Mouse (Mus musculus): Measurements from ENCODE around the gene Rnf5. TPM values are rescaled to one million over a fixed set of nuclear protein-coding genes. Genes with fewer than 3 reads are reported as not detected.

Gene Rnf5
- polyA plus RNA-seq, 1 experiment from 2014 or later: 157 TPM

GRCm38 (mm10) chr17:34563354-34563753 lies 40.1 kb downstream of the Rnf5 start:
- Histone ChIP-seq H3K36me3 (no peaks in the 10 kb centered on the region), H3K27me3 (ENCODE audit: insufficient read depth, poor library complexity, severe bottlenecking) (peaks cover 35% of the 10 kb centered on the region), H3K4me3 (no peak overlapping the region), H3K4me1 (peaks cover 24% of the 10 kb centered on the region), H3K9me3 (no peaks in the 10 kb centered on the region), H3K27ac (no peak overlapping the region)
- 65% methylated on average over 11 of the region's 11 CpGs for WGBS
- no peak for DNase-seq (ENCODE audit: low spot score)

- Histone ChIP-seq H3K36me3 (no peaks in the 10 kb centered on the region), H3K27ac (no peak overlapping the region; the same call in 1 of the 2 replicates), H3K4me3 (no peak overlapping the region), H3K27me3 (ENCODE audit: insufficient read depth, poor library complexity, severe bottlenecking) (peaks cover 35% of the 10 kb centered on the region), H3K9me3 (no peaks in the 10 kb centered on the region), H3K4me1 (peaks cover 24% of the 10 kb centered on the region)
- 69% methylated on average over 3 of the region's 3 CpGs for WGBS
- DNase-seq (ENCODE audit: low spot score): no peak
These were observed 40.9 kb downstream of the Rnf5 start for GRCm38 (mm10) chr17:34562595-34562994.

- H3K4me3 ChIP-seq: 0 out of 2 replicates have a peak overlapping the region, but pooled peaks have one; percentile 3
- H3K36me3 ChIP-seq: no peaks in the 10 kb centered on the region
- H3K4me1 ChIP-seq: peaks cover 24% of the 10 kb centered on the region
- DNase-seq (ENCODE audit: low spot score): no peak
- no peaks in the 10 kb centered on the region for H3K9me3 ChIP-seq
- WGBS: 37% methylated on average over 8 of the region's 8 CpGs
- H3K27me3 ChIP-seq (ENCODE audit: insufficient read depth, poor library complexity, severe bottlenecking): peaks cover 25% of the 10 kb centered on the region
- H3K27ac ChIP-seq: peak overlapping the region; percentile 47; the same call in 1 of the 2 replicates
These were observed 42.3 kb downstream of the Rnf5 start for GRCm38 (mm10) chr17:34561200-34561599.

- H3K27me3 ChIP-seq (ENCODE audit: insufficient read depth, poor library complexity, severe bottlenecking): peaks cover 18% of the 10 kb centered on the region
- H3K4me1 ChIP-seq: peaks cover 21% of the 10 kb centered on the region
- no peak overlapping the region for H3K4me3 ChIP-seq
- H3K36me3 ChIP-seq: no peaks in the 10 kb centered on the region
- no peak for DNase-seq (ENCODE audit: low spot score)
- 83% methylated on average over 6 of the region's 6 CpGs for WGBS
- no peaks in the 10 kb centered on the region for H3K9me3 ChIP-seq
- H3K27ac ChIP-seq: no peak overlapping the region
These were observed 43.1 kb downstream of the Rnf5 start for GRCm38 (mm10) chr17:34560438-34560837.

GRCm38 (mm10) chr17:34559895-34560294 lies 43.6 kb downstream of the Rnf5 start:
- 19% methylated on average over 15 of the region's 15 CpGs for WGBS
- H3K9me3 ChIP-seq: no peaks in the 10 kb centered on the region
- DNase-seq (ENCODE audit: low spot score): no peak
- peaks cover 16% of the 10 kb centered on the region for H3K4me1 ChIP-seq
- no peak overlapping the region for H3K27ac ChIP-seq
- H3K27me3 ChIP-seq (ENCODE audit: insufficient read depth, poor library complexity, severe bottlenecking): peaks cover 13% of the 10 kb centered on the region; the same call in 1 of the 2 replicates
- H3K4me3 ChIP-seq: no peak overlapping the region
- H3K36me3 ChIP-seq: no peaks in the 10 kb centered on the region

- Histone ChIP-seq H3K27me3 (ENCODE audit: insufficient read depth, poor library complexity, severe bottlenecking) (peaks cover 16% of the 10 kb centered on the region; the same call in 1 of the 2 replicates), H3K4me1 (peaks cover 8% of the 10 kb centered on the region), H3K9me3 (no peaks in the 10 kb centered on the region), H3K27ac (no peak overlapping the region), H3K36me3 (no peaks in the 10 kb centered on the region), H3K4me3 (no peak overlapping the region)
- no peak for DNase-seq (ENCODE audit: low spot score)
- WGBS: 75% methylated on average over 7 of the region's 7 CpGs
These were observed 44.4 kb downstream of the Rnf5 start for GRCm38 (mm10) chr17:34559116-34559515.

- peaks cover 5% of the 10 kb centered on the region; the same call in 1 of the 2 replicates for H3K4me1 ChIP-seq
- no peaks in the 10 kb centered on the region for H3K9me3 ChIP-seq
- H3K4me3 ChIP-seq: no peak overlapping the region
- 75% methylated on average over 11 of the region's 11 CpGs for WGBS
- peaks cover 16% of the 10 kb centered on the region; the same call in 1 of the 2 replicates for H3K27me3 ChIP-seq (ENCODE audit: insufficient read depth, poor library complexity, severe bottlenecking)
- H3K36me3 ChIP-seq: no peaks in the 10 kb centered on the region
- DNase-seq (ENCODE audit: low spot score): no peak
- H3K27ac ChIP-seq: no peak overlapping the region
These were observed 46.1 kb downstream of the Rnf5 start for GRCm38 (mm10) chr17:34557411-34557810.

- H3K9me3 ChIP-seq: no peaks in the 10 kb centered on the region
- WGBS: 68% methylated on average over 8 of the region's 8 CpGs
These were observed 47.1 kb downstream of the Rnf5 start for GRCm38 (mm10) chr17:34556406-34556805.

GRCm38 (mm10) chr17:34555483-34555882 lies 48.0 kb downstream of the Rnf5 start:
- peak; percentile 87 for DNase-seq (ENCODE audit: low spot score)
- H3K27me3 ChIP-seq (ENCODE audit: insufficient read depth, poor library complexity, severe bottlenecking): peaks cover 12% of the 10 kb centered on the region; the same call in 1 of the 2 replicates
- H3K36me3 ChIP-seq: no peaks in the 10 kb centered on the region
- no peaks in the 10 kb centered on the region for H3K9me3 ChIP-seq
- no peak overlapping the region for H3K4me3 ChIP-seq
- WGBS: 30% methylated on average over 5 of the region's 5 CpGs
- H3K27ac ChIP-seq: no peak overlapping the region
- H3K4me1 ChIP-seq: no peaks in the 10 kb centered on the region

More at GRCm38 (mm10) chr17:34556406-34556805, 47.1 kb downstream of the Rnf5 start:
- H3K27ac ChIP-seq: no peak overlapping the region
- no peak for DNase-seq (ENCODE audit: low spot score)
- H3K4me1 ChIP-seq: peaks cover 4% of the 10 kb centered on the region; the same call in 1 of the 2 replicates
- no peak overlapping the region for H3K4me3 ChIP-seq
- H3K36me3 ChIP-seq: no peaks in the 10 kb centered on the region
- peaks cover 15% of the 10 kb centered on the region; the same call in 1 of the 2 replicates for H3K27me3 ChIP-seq (ENCODE audit: insufficient read depth, poor library complexity, severe bottlenecking)

Other genes with a start within 250 kb of the Rnf5 start
- 0.05 TPM in 1 of 2 replicates, not detected in the other for gene Btnl2, start 248.9 kb downstream of the Rnf5 start, polyA plus RNA-seq (2016; fragmentation: Nextera tagmentation; extraction: Ambion mirVana)
- gene Btnl1, start 226.6 kb downstream of the Rnf5 start, polyA plus RNA-seq (2016; fragmentation: Nextera tagmentation; extraction: Ambion mirVana): not detected in 2 replicates
- 0.14 and 0.15 TPM in 2 replicates for gene BC051142, start 204.9 kb downstream of the Rnf5 start, polyA plus RNA-seq (2016; fragmentation: Nextera tagmentation; extraction: Ambion mirVana)
- not detected in 2 replicates for gene Btnl4, start 126.4 kb downstream of the Rnf5 start, polyA plus RNA-seq (2016; fragmentation: Nextera tagmentation; extraction: Ambion mirVana)
- not detected in 2 replicates for gene Btnl6, start 86.3 kb downstream of the Rnf5 start, polyA plus RNA-seq (2016; fragmentation: Nextera tagmentation; extraction: Ambion mirVana)
- 6.4 and 8.4 TPM in 2 replicates for gene Notch4, start 39.4 kb downstream of the Rnf5 start, polyA plus RNA-seq (2016; fragmentation: Nextera tagmentation; extraction: Ambion mirVana)
- 6.8 and 11.0 TPM in 2 replicates for gene Gpsm3, start 13.9 kb downstream of the Rnf5 start, polyA plus RNA-seq (2016; fragmentation: Nextera tagmentation; extraction: Ambion mirVana)
- 10.2 and 16.6 TPM in 2 replicates for gene Pbx2, start 12.4 kb downstream of the Rnf5 start, polyA plus RNA-seq (2016; fragmentation: Nextera tagmentation; extraction: Ambion mirVana)
- 5.3 and 5.6 TPM in 2 replicates for gene Ager, start 5.8 kb downstream of the Rnf5 start, polyA plus RNA-seq (2016; fragmentation: Nextera tagmentation; extraction: Ambion mirVana)
- gene Agpat1, start 572 bp upstream of the Rnf5 start, polyA plus RNA-seq (2016; fragmentation: Nextera tagmentation; extraction: Ambion mirVana): 44.8 and 57.8 TPM in 2 replicates
- 0.49 and 1.7 TPM in 2 replicates for gene Egfl8, start 12.3 kb upstream of the Rnf5 start, polyA plus RNA-seq (2016; fragmentation: Nextera tagmentation; extraction: Ambion mirVana)
- gene Ppt2, start 24.8 kb upstream of the Rnf5 start, polyA plus RNA-seq (2016; fragmentation: Nextera tagmentation; extraction: Ambion mirVana): 24.3 and 27.5 TPM in 2 replicates
- gene Prrt1, start 25.8 kb upstream of the Rnf5 start, polyA plus RNA-seq (2016; fragmentation: Nextera tagmentation; extraction: Ambion mirVana): 0.11 TPM in 1 of 2 replicates, not detected in the other
- gene Fkbpl, start 41.1 kb upstream of the Rnf5 start, polyA plus RNA-seq (2016; fragmentation: Nextera tagmentation; extraction: Ambion mirVana): 12.6 TPM in 2 replicates
- 74.0 and 76.8 TPM in 2 replicates for gene Atf6b, start 43.5 kb upstream of the Rnf5 start, polyA plus RNA-seq (2016; fragmentation: Nextera tagmentation; extraction: Ambion mirVana)
- gene Tnxb, start 66.8 kb upstream of the Rnf5 start, polyA plus RNA-seq (2016; fragmentation: Nextera tagmentation; extraction: Ambion mirVana): 0.04 and 0.07 TPM in 2 replicates
- not detected in 2 replicates for gene C4b, start 140.2 kb upstream of the Rnf5 start, polyA plus RNA-seq (2016; fragmentation: Nextera tagmentation; extraction: Ambion mirVana)
- not detected in 2 replicates for gene Cyp21a1, start 200.9 kb upstream of the Rnf5 start, polyA plus RNA-seq (2016; fragmentation: Nextera tagmentation; extraction: Ambion mirVana)
- gene Stk19, start 233.3 kb upstream of the Rnf5 start, polyA plus RNA-seq (2016; fragmentation: Nextera tagmentation; extraction: Ambion mirVana): 22.3 and 22.8 TPM in 2 replicates
- 48.1 and 62.2 TPM in 2 replicates for gene Dxo, start 233.3 kb upstream of the Rnf5 start, polyA plus RNA-seq (2016; fragmentation: Nextera tagmentation; extraction: Ambion mirVana)
- 39.9 and 43.6 TPM in 2 replicates for gene Skiv2l, start 246.5 kb upstream of the Rnf5 start, polyA plus RNA-seq (2016; fragmentation: Nextera tagmentation; extraction: Ambion mirVana)
- 89.6 and 104 TPM in 2 replicates for gene Nelfe, start 246.7 kb upstream of the Rnf5 start, polyA plus RNA-seq (2016; fragmentation: Nextera tagmentation; extraction: Ambion mirVana)